Mouse (Mus musculus) left cerebral cortex, adult 9 months (tissue): Measurements from ENCODE around the gene Rer1.
A peak's percentile ranks its signal among the peaks of the same experiment; 100 is the strongest.
"Not testable (repeated sequence)": the region's sequence is repeated elsewhere in the genome, so short reads cannot be mapped to it uniquely, and the experiment has no call there.

Source experiments
- DNase-seq, 2 experiments: peaks; one replicate each; pipeline ENCODE4 v3.0.0; 2022; ENCODE audit warnings: low spot score in 2 of 2

The Rer1 gene

GRCm38 (mm10) chr4:155113766-155114410 lies 27.7 kb upstream of the Rer1 start:
- DNase-seq: peak in 1 of 2 experiments; percentile 29

DNA sequence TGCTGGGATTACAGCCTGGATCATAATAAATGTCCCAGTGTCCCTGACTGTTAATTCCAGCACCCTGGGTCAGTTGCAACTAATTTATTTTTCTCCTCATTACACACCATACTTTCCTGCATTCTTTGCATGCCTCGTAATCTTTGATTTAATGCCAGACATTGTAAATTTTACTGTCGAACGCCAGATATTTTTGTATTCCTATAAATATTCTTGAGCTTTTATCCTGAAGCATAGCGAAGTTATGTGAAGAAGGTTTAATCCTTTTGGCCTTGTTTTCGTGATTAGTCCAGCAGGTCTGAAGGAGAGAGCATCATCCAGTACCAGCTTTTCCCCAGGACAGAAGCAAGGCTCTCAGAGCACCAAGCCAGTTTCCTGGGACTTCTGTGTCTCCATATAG lies 23.3 kb upstream of the Rer1 start:
- DNase-seq: no peak

DNA sequence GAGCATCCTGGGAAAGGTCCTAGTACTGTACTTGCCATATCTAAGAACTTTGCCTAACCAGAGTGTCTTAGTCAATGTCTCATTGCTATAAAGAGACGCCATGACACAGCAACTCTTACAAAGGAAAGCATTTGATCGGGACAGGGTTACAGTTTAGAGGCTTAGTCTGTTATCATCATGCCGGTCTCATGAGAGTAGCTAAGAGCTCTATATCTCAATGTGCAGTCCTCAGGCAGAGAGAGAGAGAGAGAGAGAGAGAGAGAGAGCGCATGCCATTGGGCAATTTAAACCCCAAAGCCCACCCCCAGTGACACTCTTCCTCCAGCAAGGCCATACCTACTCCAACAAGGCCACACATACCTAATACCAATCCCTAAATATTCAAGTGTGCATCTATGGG lies 21.7 kb upstream of the Rer1 start:
- no peak for DNase-seq

DNA sequence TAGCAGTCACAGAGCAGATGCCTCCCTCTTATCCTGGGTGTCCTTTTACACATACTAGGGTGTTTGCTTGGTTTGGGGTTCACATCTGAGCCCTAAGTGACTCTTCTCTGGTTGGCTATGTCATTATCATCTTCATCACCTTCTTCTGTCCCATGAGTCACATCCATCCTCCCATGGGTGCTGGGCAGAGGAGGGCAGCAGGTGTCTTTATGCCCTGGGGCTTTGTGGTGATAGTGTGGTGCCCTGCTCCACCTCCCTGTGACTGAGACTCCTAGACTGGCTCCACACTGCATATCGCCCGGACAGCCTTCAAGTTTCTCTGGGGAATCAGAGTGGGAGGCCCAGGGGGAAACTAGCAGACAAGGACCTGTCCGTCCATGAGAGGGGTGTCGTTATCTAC lies 12.4 kb upstream of the Rer1 start:
- no peak for DNase-seq

- no peak for DNase-seq
These were observed 11.3 kb upstream of the Rer1 start for GRCm38 (mm10) chr4:155097452-155097851.

DNA sequence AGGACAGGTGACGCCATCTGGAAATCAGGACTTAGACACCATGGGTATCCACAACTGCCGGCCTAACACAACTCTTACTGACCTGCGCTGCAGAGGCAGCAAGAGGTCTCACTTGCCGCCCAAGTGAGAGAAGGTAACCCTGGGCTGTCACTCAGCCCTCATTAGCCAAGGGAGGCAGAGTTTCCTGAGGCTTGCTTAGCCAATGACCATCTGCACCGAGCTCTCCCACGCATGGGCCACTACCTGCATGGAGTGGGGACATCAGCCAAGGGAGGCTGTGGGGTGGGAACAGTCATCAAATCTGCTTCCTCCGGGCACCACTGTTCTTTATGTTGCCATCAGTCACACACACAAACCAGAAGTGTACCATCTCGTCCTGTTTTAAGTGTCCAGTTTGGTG lies 9.8 kb upstream of the Rer1 start:
- DNase-seq: no peak

GRCm38 (mm10) chr4:155095238-155095900 lies 9.2 kb upstream of the Rer1 start:
- DNase-seq: peak; percentile 65 to 91

- DNase-seq: no peak
These were observed 8.4 kb upstream of the Rer1 start for GRCm38 (mm10) chr4:155094565-155094964.

GRCm38 (mm10) chr4:155093431-155094149 lies 7.4 kb upstream of the Rer1 start:
- no peak for DNase-seq

DNA sequence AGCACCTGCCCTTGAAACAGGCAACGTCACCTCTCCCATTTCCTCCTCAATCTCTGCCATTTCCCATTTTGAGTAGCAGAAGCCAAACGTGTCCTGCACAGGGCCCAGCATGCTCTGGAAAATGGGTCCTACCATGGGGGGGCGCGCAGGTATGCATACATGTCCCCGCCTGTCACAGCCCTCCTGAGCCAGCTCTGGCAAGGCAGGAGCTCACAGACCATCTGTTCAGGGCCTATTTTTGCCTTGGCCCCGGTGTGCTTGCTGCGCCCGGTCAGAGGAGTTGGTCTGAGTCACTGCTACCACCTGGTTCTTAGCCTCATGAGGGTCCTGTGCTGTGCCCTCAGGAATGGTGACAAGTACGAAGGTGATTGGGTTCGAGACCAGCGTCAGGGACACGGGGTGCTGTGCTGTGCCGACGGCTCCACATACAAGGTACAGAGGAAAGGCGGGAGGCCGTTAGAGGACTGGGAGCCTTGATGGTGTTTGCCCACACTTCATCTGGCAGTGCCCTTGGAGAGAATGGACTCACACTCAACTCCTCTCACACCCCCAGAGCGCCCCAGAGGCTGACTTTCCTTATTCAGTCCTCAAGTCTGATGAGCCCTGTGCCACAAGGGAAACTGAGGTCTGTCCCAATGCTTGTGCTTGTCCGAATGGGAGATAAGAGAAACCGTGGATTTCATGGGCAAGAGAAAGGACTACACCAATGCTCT lies 6.7 kb upstream of the Rer1 start:
- DNase-seq: no peak

DNA sequence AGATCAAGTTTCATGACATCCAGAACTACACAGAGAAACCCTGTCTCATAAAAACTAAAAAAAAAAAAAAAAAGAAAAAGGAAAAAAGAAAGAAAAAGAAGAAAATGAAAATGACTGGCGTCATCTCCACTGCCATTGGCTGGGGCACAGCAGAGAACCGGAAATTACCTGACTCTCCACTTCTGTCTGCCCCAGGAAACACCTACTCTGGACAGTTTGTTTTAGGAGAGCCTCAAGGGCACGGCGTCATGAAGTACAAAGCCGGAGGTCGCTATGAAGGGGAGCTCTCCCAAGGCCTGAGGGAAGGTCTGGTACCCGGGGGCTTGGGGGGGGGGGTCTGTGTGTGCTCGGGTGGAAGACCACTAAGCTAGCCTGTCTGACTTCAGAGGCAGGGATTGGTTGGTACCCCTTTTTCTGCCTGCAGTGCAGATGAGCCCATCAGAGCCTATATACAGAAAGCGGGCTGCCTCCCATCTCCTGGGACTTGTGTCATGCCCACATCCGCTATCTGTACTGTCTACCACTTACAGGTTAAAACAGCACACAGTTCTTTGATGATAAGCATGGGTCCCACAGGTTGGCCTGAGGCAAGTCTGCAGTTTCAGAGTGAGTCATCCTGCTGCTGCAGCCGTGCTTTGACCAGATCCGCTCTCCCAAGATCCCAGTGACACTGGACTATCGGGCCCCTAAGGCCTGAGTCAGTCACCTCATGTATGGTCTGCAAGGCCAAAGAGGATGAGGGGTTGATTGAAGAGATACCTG lies 4.7 kb upstream of the Rer1 start:
- DNase-seq: no peak

DNA sequence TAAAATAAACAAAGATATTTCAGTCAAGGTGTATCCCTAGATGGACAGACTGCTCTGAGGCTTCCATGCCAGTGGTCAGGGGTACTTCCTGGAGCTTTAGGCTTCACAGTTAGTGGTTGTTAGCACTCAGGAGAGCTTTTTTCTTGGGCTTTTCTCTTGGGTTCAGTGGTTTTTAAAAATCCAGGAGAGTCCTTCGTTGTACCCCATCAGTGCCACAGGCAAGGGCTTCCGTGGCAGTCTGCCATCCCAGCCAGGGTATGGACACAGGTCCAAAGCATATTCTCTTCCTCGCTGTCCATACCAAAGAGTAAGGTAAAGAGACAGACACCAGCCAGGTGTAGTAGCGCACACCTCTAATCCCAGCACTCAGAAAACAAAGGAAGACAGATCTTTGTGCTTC lies 4.0 kb upstream of the Rer1 start:
- no peak for DNase-seq

DNA sequence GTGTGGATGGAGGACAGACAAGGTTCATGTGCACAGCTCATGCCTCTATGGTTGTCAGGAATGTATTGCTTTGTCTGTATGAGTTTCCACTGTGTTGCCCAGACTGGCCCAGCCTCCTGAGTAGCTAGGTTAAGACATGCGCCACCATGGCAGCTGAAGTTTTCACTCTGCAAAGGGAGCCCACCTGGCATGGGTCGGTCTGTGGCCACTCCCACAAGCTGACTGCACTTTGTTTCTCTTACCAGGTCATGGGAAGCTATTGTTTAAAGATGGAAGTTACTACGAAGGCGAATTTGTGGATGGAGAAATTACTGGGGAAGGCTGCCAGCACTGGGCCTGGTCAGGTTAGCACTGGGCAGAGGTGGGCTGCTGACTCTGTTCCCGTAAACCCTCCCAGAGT lies 3.1 kb upstream of the Rer1 start:
- DNase-seq: no peak

GRCm38 (mm10) chr4:155085206-155086107 lies 725 bp downstream of the Rer1 start:
- no peak for DNase-seq

- DNase-seq: no peak
These were observed 1.8 kb downstream of the Rer1 start for GRCm38 (mm10) chr4:155084351-155084750.

DNA sequence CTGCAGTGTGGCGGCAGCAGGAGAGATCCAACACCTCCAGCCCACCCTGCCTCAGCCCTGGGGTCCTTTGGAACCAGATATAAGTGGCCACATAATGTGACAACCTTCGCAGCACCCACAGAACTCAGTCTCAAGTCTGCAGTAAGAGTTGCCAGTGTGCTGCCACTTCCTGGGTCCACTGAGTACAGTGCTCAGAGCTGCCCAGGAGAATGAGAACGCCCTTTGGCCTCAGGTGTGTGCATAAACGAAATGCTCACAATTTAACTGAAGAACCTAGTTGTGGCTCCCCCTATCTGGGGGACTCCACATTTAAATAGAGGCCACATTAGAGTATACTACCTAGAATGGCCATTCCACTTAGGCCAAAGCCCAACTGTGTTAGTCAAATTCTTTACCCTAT lies 2.6 kb downstream of the Rer1 start:
- DNase-seq: no peak

- DNase-seq: no peak
These were observed 6.5 kb downstream of the Rer1 start for GRCm38 (mm10) chr4:155079666-155080065.

DNA sequence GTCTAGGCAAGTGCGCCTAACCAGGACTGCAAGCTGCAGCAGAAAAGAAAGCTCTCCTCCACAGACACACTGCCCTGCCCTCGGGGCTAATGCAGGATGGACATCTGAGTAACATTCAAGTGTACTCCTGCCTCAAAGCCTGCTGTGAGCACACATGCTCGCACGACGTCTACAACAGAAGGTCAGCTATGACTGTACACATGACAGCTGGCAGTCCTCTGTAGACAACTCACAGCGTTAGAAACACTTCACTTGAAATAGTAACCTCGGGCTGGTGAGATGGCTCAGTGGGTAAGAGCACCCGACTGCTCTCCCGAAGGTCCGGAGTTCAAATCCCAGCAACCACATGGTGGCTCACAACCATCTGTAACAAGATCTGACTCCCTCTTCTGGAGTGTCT lies 7.4 kb downstream of the Rer1 start:
- DNase-seq: not testable (repeated sequence)

DNA sequence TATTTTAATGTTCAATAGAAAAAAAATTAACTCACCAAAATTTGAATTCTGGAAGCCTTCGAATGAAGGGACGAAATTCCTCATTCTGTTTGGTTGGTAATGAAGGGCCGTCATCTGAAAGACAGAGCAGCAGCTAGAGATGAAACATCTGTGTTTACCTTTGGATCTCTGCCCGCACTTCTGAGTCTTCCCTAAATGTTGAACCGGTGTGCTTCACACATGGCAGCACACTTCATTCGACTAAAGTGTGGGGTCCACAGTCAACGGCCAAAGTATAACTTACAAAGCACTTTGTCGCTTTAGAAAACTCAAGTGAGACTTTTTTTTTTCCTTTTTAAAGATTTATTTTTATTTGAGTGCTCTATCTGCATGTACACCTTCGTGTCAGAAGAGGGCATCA lies 9.5 kb downstream of the Rer1 start:
- DNase-seq: no peak

- DNase-seq: no peak
These were observed 10.4 kb downstream of the Rer1 start for GRCm38 (mm10) chr4:155075813-155076212.

DNA sequence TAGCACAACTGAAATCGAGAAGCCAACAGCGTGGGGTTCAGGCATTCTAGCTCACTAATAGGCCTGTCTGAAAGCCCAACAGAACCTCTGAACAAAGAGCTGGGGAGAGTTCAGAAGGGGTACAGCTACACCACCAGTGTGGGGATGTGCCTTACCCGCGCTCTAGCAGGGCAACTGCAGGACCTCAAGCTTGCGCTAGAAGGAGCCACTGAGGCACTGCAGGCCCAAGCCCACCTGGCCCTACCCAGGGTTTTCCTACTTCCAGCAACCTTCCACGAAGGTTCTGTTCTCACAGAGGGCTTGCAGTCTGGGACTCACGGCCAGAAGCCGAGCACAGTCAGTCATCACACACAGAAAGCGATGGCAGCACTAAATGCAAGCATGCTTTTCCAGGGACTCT lies 11.0 kb downstream of the Rer1 start:
- DNase-seq: no peak
